Mouse (Mus musculus): ENCODE data around the gene Wdr54. TPM values are rescaled to one million over a fixed set of nuclear protein-coding genes. Genes with fewer than 3 reads are reported as not detected.

Wdr54 gene
- total RNA-seq, 2 experiments from 2014 or later = 1.6 to 1.8 TPM

DNA sequence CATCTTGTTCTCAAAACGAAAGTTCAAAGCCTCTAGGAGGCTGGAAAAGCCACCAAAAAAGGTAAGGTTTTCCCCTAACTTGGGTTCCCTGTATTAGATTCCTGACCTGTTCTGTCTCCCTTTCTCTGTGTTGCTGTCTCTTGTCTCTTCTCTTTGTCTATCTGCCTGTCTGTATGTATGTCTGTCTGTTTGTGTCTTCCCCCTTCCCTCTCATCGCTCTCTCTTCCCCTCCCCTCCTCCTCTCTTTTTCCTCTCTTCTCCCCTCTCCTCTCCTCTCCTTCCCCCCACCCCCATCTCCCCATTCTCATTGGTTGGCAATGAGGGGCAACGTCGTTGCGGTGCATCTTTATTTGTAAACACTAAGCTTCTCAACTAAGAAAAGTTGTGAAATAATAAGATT lies 30.9 kb downstream of the Wdr54 start, which contains the start of gene Ino80b:
Ino80b (minus strand) TSS at position 101 of the 400 bp plus-strand sequence.
- no peak for DNase-seq

DNA sequence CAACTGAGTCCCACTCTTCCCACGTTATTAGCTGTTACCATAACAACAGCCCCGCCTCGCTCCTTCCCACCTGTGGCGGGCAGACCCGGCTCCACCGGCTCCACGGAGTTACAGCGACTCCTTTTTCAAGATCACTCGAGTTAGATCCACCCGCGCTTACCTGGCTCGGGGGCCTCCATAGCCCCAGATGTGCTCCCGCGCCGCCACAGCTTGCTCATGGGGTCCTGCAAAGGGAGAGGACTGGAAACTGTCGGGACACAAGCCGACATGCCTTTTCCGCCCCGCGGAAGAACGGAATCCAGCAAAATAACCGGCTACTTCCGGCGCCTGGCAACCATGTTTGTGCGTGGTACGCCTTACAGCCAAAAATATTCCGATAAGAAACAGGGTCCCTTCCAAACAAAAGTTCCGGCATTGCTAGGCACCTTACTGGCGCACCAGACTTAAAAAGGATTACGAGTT lies 31.3 kb downstream of the Wdr54 start:
- DNase-seq = peak; percentile 94

DNA sequence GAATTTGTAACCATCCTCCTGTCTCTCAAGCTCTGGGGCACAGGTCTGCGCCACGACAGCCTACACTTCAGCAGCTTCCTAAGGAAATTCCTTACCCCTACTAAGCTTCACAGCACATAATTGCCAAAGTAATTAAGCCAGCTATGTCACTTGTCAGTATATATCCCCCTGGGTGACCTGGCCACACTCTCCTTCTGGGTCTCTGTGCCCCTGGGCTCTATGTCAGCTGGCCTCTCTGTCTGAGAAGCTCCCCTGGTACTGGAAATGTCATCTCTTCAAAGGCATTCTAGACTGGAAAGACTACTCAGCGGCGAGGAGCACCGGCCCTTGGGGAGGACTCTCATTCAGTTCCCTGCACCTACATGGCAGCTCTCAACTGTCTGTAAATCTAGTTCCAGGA lies 33.2 kb downstream of the Wdr54 start:
- no peak for DNase-seq

DNA sequence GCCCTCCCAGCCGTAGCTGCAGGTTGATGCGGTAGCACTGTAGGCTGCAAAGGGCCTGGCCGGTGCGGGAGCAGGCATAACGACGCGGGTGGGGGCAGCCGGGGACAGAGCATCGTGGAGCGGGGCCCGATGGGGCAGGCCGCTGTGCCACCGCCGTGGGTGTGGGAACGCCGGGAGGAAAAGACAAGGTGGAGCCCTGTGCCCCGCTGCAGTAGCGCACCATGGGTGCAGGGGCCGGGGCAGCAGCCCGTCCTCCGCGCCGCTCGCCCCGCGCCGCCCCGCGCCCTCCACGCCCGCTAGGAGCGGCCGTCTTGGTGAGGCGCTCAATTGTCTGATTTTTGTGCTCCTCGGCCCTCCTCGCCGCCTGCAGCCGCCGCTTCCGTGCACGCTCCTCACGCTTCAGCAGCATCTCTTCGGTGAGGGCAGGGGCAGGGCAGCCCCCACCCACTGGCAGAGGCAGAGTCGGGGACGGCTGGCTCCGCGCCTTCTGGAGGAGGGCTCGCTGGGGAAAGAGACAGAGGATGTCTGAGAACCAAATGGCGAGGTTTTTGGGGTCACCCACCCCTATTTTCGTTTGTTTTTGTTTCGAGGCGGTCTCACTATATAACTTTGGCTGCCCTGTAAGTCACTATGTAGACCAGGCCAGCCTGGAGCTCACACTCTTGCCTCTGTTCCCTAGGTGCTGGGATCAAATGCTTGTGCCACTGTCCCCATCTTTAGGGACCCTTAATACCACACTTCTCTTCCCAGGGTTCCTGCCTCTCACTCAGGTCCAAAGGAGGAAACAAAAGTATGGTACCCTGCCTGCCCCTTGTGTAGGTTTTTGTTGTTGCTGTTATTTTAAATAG lies 34.1 kb downstream of the Wdr54 start:
- DNase-seq = no peak

DNA sequence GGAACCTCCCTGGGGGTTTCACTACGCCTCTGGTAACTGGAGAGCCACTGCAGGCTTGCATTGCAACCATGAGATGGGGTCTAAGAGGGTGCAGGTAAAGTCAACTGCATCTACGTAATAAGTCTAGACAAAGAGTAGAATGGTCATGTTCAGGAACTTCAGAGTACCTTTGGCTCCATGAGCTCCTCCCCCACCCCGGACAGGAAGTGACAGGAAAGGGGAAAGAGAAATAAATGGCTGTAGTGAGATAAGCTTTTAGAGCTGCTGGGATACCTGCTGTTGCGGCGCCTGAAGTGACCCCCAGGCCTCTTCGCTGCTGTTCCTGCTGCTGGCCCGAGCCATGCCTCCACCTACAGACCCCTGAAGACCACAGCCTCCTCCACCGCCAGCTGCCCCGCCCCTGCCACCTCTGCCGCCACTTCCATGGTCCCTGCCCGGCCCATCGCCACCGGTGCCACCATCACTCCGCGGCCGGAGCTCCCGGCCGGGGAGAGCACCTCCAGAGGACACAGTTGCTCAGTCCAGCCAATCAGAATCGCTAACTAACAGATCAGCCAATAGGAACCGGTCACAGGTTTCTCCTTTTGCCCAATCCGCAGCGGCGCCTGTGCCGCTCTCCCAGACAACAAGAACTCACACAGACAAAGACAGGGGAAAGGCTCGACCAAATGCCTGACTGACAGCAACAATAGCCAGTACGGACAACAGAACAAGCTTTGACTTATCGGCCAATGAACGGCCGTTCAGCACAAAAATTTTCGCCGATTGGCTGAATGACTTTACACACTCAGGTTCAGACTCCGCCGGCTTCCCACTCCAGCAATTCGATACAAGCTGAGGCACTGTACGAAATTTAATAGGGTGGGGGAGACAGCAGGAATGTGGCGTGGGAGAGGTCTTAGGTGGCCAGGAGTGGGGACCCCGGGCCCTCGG lies 35.0 kb downstream of the Wdr54 start, which contains the start of gene Wbp1:
Wbp1 (minus strand) TSS at position 630 of the 933 bp plus-strand sequence.
- DNase-seq = peak; percentile 94

DNA sequence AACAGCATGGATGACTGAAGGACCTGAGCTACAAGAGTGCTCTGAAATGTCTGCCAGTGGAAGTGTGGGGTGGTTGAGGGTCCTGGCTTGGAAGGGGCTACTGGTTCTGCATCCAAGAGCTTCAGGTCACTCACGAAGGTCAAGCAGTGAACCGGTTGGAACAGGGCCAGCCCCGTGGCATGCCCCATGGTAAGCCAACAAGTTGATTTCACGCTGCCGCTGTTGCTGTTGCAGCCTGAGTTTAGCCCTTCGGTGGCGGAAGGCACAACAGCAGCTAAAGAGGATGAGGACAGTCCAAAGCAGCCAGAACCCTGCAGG lies 36.5 kb downstream of the Wdr54 start:
- DNase-seq = peak; percentile 33

DNA sequence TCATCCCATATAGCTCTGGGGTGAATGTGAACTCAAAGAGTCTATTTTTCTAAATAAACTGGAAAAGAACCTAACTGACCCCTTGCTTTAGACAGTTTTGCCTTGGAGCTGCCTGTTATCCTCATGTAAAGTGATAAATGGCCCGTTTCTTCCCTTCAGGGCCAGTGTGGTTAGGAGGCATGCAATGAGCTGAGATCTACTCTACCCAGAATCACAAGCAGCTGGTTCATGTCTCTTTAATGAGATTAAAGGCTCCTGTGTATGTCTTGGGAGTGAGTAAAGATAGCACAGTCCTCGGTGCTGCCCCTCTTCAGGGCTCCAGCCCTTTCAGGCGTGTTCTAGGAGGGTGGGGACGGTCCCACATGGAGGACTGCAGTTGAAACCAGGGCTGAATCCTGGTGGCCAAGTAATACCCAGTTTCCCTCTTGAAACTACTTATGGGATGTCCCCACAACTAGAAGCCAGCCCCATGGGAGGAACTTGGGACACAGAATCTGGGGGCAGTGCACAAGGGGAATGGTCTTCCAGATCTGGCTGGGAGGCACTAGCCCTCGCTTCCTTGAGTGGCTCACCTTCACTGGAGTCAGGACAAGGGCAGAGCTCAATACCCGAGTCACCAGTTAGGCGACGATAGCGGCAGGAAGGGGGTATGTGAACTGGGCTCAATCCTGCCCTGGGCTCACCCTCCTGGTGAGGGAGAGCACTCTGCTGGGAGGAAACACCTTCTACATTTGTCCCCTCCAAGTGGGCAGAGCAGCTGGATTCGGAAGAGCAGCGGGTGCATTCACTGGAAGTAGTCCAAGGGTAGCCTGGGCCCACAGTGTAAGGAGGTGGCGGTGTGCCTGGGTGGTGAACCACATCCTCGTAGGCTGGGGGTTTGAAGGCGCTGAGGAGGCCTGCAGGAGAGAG lies 37.1 kb downstream of the Wdr54 start:
- no peak for DNase-seq

DNA sequence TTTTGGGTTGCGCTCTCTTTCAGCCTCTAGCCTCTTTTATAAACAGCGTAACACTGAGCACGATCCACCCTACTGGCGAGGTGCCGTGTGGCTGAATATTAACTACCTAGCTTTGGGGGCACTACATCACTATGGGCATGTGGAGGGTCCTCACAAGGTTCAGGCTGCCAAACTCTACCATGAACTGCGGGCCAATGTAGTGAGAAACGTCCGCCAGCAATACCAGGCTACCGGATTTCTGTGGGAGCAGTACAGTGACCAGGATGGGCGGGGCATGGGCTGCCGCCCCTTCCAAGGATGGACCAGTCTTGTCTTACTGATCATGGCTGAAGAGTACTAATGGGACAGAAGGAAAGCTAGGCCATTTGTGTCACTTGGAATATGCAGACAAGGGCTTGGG lies 37.8 kb downstream of the Wdr54 start:
- DNase-seq = no peak

DNA sequence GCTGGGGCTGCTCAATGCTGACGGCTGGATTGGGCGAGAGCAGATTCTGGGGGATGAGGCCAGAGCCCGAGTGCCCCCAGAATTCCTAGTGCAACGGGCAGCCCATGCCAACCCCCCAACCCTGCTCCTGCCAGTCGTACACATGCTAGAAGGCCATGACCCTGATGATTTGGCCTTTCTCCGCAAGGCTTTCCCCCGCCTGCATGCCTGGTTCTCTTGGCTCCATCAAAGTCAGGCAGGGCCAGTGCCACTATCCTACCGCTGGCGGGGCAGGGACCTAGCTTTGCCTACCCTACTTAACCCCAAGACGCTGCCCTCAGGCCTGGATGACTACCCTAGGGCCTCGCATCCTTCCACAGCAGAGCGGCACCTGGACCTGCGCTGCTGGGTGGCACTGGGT lies 38.6 kb downstream of the Wdr54 start:
- no peak for DNase-seq

DNA sequence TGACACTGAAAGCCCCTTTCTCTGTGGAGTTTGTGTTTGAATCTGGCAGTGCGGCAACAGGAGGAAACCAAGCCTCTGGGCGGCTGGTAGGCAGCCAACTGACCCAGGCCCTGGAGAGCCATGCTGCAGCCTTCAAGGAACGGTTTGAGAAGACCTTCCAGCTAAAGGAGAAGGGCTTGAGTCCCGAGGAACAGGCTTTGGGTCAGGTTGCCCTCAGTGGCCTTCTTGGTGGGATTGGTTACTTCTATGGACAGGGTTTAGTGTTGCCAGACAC lies 39.1 kb downstream of the Wdr54 start:
- DNase-seq = no peak

DNA sequence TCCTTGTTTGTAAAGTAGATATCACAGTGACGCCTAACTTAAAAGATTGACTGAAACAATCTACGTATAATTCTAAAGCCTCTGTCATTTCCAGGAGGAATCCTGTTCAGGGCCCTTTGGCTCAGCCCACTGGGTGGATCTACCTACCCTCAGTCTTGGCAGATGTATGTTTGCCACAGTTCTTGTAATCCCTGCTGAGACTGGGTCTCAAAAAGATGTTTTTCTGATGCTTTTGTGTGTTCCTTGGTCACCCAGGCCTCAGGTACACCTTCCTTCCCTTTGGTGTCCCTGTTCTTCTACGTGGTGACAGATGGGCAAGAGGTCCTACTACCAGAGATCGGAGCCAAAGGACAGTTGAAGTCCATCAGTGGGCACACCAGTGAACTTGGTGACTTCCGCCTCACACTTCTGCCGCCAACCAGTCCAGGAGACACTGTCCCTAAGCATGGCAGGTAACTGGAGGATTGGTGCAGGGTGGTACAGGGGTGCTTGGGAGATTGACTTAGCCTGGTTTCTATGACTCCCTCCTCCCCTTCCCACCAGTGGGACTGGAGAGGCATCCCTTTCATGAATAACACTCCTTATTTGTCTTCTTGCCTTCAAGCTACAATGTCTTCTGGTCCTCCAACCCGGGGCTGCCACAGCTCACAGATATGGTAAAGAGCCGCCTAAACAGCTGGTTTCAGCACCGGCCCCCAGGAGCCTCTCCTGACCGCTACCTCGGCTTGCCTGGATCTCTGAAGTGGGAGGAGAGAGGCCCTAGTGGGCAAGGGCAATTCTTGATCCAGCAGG lies 39.6 kb downstream of the Wdr54 start:
- DNase-seq = no peak

DNA sequence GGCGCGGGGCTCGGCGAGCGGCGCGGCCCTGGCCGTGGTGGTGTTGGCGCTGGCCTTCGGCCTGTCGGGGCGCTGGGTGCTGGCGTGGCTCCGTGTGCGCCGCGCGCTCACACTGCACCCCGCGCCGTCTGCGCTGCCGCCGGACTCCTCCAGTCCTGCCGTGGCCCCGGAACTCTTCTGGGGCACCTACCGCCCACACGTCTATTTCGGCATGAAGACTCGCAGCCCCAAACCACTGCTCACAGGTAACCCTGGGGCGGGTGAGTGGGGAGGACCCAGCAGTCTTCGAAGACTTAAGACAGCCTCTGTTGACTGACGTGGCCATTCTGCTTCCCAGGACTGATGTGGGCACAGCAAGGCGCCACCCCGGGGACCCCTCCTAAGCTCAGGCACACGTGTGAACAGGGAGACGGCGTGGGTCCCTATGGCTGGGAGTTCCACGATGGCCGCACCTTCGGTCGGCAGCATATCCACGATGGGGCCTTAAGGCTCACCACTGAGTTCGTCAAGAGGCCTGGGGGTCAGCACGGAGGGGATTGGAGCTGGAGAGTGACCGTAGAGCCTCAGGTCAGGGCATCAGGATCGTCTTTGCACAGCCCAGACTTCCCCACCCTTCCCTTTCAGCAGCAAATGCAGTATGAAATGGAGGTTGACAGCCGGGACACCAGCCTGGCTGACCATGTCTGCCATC lies 40.4 kb downstream of the Wdr54 start:
- no peak for DNase-seq

DNA sequence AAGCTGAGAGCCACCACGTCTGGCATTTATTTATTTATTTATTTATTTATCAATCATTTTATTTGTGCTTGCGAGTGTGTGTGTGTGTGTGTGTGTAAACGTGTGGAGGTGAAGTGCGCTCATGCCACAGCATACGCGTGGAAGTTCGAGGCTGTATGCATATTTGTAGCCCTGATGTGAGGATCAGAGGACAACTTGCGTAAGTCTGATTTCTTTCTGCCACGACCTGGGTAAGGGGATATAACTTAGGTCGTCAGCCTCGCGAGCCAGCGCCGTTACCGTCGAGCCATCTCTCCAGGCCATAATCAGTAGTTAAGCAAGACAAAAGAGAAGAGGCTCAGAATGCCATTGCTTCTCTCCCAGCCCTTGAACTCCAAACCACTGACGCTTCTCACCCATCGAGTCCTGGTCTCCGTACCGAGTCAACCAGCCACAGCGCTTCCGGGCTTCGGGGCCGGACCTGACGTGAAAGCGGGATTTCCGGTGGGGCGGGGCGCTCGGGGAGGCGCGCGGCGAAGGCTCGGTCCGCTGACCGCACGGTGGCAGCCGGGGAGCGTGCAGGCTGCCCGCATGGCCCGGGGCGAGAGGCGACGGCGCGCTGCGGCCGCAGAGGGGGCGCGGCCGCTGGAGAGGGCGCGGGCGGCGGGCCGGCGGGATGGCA lies 41.1 kb downstream of the Wdr54 start, which contains the start of gene Mogs:
Mogs (plus strand) TSS at position 486 of the 661 bp plus-strand sequence.
- DNase-seq = peak; percentile 96

DNA sequence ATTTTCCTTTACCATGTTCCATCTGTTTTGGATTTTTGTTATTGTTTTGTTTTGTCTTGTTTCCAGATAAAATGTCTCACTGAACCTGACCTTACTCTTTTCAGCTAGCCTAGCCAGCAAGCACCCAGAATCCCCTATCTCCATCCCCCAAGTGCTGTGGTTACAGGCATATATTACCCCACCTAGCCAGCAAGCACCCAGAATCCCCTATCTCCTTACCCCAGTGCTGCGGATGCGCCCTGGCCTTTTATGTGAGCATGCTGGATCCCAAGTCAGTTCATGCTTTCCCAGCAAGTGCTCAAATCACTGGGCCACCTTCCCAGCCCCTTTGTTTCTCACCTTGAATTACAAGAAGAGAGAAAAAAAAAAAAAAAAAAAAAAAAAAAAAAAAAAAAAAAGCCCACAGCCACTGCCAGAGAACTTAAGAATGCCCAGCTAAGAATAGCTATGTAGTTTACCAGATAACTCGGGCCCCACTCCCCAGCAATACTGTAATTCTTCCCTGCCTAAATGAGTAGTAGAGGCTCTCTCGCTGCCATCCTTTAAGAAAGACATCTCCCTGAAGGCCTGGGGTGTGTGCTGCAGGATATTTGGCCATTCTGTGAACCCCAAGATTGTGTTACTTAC lies 44.6 kb downstream of the Wdr54 start:
- DNase-seq = no peak

DNA sequence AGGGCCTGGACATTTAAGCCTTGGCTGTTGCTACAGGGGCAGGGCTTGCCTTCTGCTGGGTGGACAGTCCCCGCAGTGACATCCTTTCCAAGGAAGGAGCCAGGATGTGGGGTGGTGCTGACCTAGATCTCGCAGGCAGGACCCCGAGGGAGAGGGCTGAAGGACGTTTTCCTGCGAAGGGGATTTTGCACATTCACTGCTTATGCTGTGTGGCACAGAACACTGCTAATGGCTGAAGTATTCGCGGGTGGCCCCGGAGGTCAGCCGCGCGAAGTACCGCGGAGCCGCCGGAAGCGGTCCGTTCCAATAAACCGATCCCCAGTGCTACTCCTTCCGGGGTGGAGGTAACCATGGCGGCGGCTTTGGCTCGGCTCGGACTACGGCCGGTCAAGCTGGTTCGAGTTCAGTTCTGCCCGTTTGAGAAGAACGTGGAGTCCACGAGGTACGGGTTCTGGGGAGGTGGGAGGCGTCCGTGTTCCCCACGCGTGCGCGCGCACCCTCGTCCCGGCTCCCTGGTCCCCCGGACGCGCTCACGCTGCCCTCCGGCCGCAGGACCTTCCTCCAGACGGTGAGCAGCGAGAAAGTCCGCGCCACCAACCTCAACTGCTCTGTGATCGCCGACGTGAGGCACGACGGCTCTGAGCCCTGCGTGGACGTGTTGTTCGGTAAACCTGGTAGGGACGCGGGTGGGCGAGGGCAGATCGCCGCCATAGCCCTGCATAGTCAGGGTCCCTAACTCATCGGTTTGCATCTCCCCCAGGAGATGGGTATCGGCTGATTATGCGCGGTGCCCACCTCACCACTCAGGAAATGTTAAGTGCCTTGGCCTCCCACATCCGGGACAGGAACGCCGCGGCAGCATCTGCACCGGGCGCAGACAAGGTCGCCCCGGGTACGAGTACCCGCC lies 47.2 kb downstream of the Wdr54 start, which contains the start of gene Mrpl53:
Mrpl53 (plus strand) TSS at position 279 of the 907 bp plus-strand sequence.
- peak; percentile 87 for DNase-seq

DNA sequence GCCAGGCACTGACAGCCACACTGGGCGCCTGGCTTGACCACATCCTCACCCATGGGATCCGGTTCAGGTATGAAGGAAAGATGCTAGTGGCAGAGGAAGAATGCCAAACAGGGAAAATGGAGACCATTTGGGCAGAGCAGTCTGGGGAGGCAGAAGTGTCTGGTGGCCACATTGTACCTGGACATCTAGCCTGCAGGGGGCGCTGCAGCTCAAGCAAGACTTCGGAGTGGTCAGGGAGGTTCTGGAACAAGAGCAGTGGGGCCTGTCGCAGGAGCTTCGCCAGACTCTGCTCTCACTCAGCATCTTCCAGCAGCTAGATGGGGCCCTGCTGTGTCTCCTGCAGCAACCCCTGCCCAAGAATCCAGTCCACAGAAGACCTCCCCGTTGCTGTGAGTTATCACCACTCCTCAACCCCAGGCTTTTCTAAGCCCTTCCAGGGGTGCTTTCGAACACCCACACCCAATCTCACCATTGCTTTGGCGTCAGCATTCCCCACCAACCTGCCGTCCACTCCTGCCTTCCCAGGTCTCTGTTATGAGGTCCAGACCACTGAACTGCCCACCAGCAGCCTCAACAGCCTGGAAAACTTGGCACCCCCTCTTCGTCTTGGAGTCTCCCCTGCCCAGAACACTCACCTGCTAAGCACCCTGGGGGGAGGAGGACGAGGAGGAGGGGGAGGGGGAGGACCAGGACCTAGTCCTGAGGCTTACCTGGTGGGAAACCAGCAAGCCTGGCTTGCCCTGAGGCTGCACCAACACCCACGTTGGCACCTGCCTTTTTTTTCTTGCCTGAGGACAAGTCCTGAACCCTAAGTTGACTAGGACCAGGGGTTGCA lies 48.4 kb downstream of the Wdr54 start:
- DNase-seq = peak; percentile 88

DNA sequence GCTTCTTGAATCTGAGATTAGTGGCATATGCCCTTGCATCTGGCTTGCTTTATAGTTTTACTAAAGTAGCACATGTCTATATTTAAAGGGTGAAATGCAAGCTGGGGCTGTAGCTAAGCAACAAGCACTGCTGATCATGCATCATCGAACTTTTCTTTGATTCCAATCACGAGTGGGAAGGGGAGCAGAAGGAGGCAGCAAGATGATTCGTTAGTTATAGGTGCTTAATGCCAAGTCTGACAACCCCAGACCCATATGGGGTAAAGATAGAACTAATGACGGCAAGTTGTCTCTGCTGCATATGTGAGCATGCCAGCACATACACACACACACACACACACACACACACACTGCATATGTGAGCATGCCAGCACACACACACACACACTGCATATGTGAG lies 52.0 kb downstream of the Wdr54 start:
- no peak for DNase-seq
